Mouse (Mus musculus) kidney, embryonic 16.5 days (tissue): ENCODE data around the gene Triobp. TPM values are rescaled to one million over a fixed set of nuclear protein-coding genes. Genes with fewer than 3 reads are reported as not detected.
A peak's percentile ranks its signal among the peaks of the same experiment; 100 is the strongest.

ENCODE experiments used
- ATAC-seq: fragments of 200-750 bp; cut with Nextera tagmentation; 2 replicates; pipeline ENCODE4 v1.8.0; 2017; ENCODE audit warnings: moderate TSS enrichment; ENCODE audit not compliant: low FRiP score, low TSS enrichment
- H3K27ac ChIP-seq: fragments of 300-500 bp; sonication (generic); 2 replicates; pipeline ENCODE4 v1.5.1; 2014; ENCODE audit warnings: low read length
- H3K27me3 ChIP-seq: fragments of 300-500 bp; sonication (generic); 2 replicates; pipeline ENCODE4 v1.6.1; 2014; ENCODE audit warnings: low read length, control low read depth, mixed read lengths; ENCODE audit not compliant: insufficient read depth
- H3K36me3 ChIP-seq: fragments of 300-500 bp; sonication (generic); 2 replicates; pipeline ENCODE4 v1.6.1; 2014; ENCODE audit warnings: low read length, control low read depth, mixed read lengths; ENCODE audit not compliant: insufficient read depth
- H3K4me1 ChIP-seq: fragments of 300-500 bp; sonication (generic); 2 replicates; pipeline ENCODE4 v1.6.1; 2014; ENCODE audit warnings: low read length, control low read depth, mixed read lengths; ENCODE audit not compliant: insufficient read depth
- H3K4me2 ChIP-seq: fragments of 300-500 bp; sonication (generic); replicated peaks from 2 replicates; pipeline ENCODE4 v1.6.1; 2014; ENCODE audit warnings: low read depth, low read length
- H3K4me3 ChIP-seq: fragments of 300-500 bp; sonication (generic); 2 replicates; pipeline ENCODE4 v1.5.1; 2014; ENCODE audit warnings: mild to moderate bottlenecking, low read length
- H3K9ac ChIP-seq: fragments of 300-500 bp; sonication (generic); replicated peaks from 2 replicates; pipeline ENCODE4 v1.6.1; 2014; ENCODE audit warnings: low read length
- H3K9me3 ChIP-seq: fragments of 300-500 bp; sonication (generic); 2 replicates; pipeline ENCODE4 v1.6.1; 2016; ENCODE audit warnings: low read length, control low read depth
- WGBS: fragments of 180-500 bp; shearing (Covaris S2); extraction: QIAGEN DNeasy Blood & Tissue Kit; methylation state at CpG from one replicate; pipeline ENCODE4 v1.1.7; 2014; 5-methylcytosine and 5-hydroxymethylcytosine counted together
- polyA plus RNA-seq: library from polyadenylated mRNA; unstranded; fragments of >200 nt; fragmentation: Nextera tagmentation; extraction: Ambion mirVana; gene quantifications from 2 replicates; pipeline ENCODE4 v1.2.1, GENCODE M21; 2015

Gene Triobp
- polyA plus RNA-seq, 1 experiment from 2014 or later = 67.3 TPM

GRCm38 (mm10) chr15:79022671-79023230 is 75.2 kb downstream of the Triobp start:
- H3K4me2 ChIP-seq = no peak overlapping the region
- H3K4me3 ChIP-seq = no peak overlapping the region
- H3K9ac ChIP-seq = 0 out of 2 replicates have a peak overlapping the region, but pooled peaks have one; percentile 41
- peaks cover 51% of the 10 kb centered on the region for H3K4me1 ChIP-seq
- H3K27me3 ChIP-seq = no peaks in the 10 kb centered on the region
- WGBS = 32% methylated on average over 10 of the region's 10 CpGs
- no peaks in the 10 kb centered on the region for H3K36me3 ChIP-seq
- no peaks in the 10 kb centered on the region for H3K9me3 ChIP-seq
- ATAC-seq = no peak
- H3K27ac ChIP-seq = no peak overlapping the region

GRCm38 (mm10) chr15:79023366-79023765 is 75.8 kb downstream of the Triobp start:
- H3K9ac ChIP-seq = no peak overlapping the region
- H3K36me3 ChIP-seq = no peaks in the 10 kb centered on the region
- H3K27me3 ChIP-seq = no peaks in the 10 kb centered on the region
- no peak overlapping the region for H3K4me2 ChIP-seq
- no peak overlapping the region for H3K4me3 ChIP-seq
- ATAC-seq = no peak
- 50% methylated on average over 1 of the region's 1 CpGs for WGBS
- H3K4me1 ChIP-seq = peaks cover 45% of the 10 kb centered on the region
- no peaks in the 10 kb centered on the region for H3K9me3 ChIP-seq
- H3K27ac ChIP-seq = no peak overlapping the region

GRCm38 (mm10) chr15:79025687-79026308 is 78.3 kb downstream of the Triobp start:
- Histone ChIP-seq H3K4me3 (peak overlapping the region; percentile 15; the same call in 1 of the 2 replicates), H3K4me1 (peaks cover 41% of the 10 kb centered on the region), H3K9me3 (no peaks in the 10 kb centered on the region), H3K36me3 (no peaks in the 10 kb centered on the region), H3K27me3 (no peaks in the 10 kb centered on the region), H3K4me2 (peak overlapping the region; percentile 39), H3K9ac (peak overlapping the region; percentile 52), H3K27ac (peak overlapping the region; percentile 98)
- ATAC-seq = no peak
- 10% methylated on average over 16 of the region's 18 CpGs for WGBS

- WGBS = 47% methylated on average over 14 of the region's 14 CpGs
- no peaks in the 10 kb centered on the region for H3K9me3 ChIP-seq
- peaks cover 50% of the 10 kb centered on the region for H3K4me1 ChIP-seq
- peak overlapping the region; percentile 98 for H3K27ac ChIP-seq
- peak overlapping the region; percentile 79 for H3K4me3 ChIP-seq
- no peaks in the 10 kb centered on the region for H3K27me3 ChIP-seq
- H3K36me3 ChIP-seq = no peaks in the 10 kb centered on the region
- ATAC-seq = no peak
- peak overlapping the region; percentile 97 for H3K4me2 ChIP-seq
- H3K9ac ChIP-seq = peak overlapping the region; percentile 100
Observed at GRCm38 (mm10) chr15:79026511-79027290, 79.2 kb downstream of the Triobp start.

GRCm38 (mm10) chr15:79027291-79028205 is 80.0 kb downstream of the Triobp start:
- peak overlapping the region; percentile 97 for H3K4me2 ChIP-seq
- H3K9me3 ChIP-seq = no peaks in the 10 kb centered on the region
- peak overlapping the region; percentile 98 for H3K27ac ChIP-seq
- no peak for ATAC-seq
- H3K9ac ChIP-seq = peak overlapping the region; percentile 100
- peak overlapping the region; percentile 79 for H3K4me3 ChIP-seq
- peaks cover 55% of the 10 kb centered on the region for H3K4me1 ChIP-seq
- H3K36me3 ChIP-seq = no peaks in the 10 kb centered on the region
- WGBS = 6% methylated on average over 46 of the region's 46 CpGs
- no peaks in the 10 kb centered on the region for H3K27me3 ChIP-seq

- Histone ChIP-seq H3K9ac (peak within 1 kb of the TSS; percentile 100), H3K27me3 (no peaks in the 10 kb centered on the region), H3K9me3 (no peaks in the 10 kb centered on the region), H3K4me3 (peak within 1 kb of the TSS; percentile 79), H3K27ac (peak within 1 kb of the TSS; percentile 98), H3K4me1 (peaks cover 48% of the 10 kb centered on the region), H3K4me2 (peak within 1 kb of the TSS; percentile 97), H3K36me3 (no peaks in the 10 kb centered on the region)
- WGBS = under 1% methylated on average over 49 of the region's 58 CpGs
- ATAC-seq = peak; percentile 74
Observed at GRCm38 (mm10) chr15:79028237-79028738, 80.8 kb downstream of the Triobp start, which contains the start of gene H1f0. H1f0 (plus strand) TSS chr15:79028450.

- ATAC-seq = no peak
- no peaks in the 10 kb centered on the region for H3K27me3 ChIP-seq
- H3K4me3 ChIP-seq = peak overlapping the region; percentile 79
- no peaks in the 10 kb centered on the region for H3K36me3 ChIP-seq
- no peaks in the 10 kb centered on the region for H3K9me3 ChIP-seq
- H3K4me1 ChIP-seq = peaks cover 43% of the 10 kb centered on the region
- H3K9ac ChIP-seq = peak overlapping the region; percentile 100
- H3K4me2 ChIP-seq = peak overlapping the region; percentile 97
- H3K27ac ChIP-seq = peak overlapping the region; percentile 98
- WGBS = 15% methylated on average over 16 of the region's 16 CpGs
Observed at GRCm38 (mm10) chr15:79028823-79029484, 81.4 kb downstream of the Triobp start.

GRCm38 (mm10) chr15:79029519-79030241 is 82.2 kb downstream of the Triobp start:
- Histone ChIP-seq H3K4me1 (peaks cover 43% of the 10 kb centered on the region), H3K9ac (peak overlapping the region; percentile 100), H3K9me3 (no peaks in the 10 kb centered on the region), H3K4me2 (peak overlapping the region; percentile 97), H3K27me3 (no peaks in the 10 kb centered on the region), H3K4me3 (peak overlapping the region; percentile 79), H3K27ac (peak overlapping the region; percentile 98), H3K36me3 (no peaks in the 10 kb centered on the region)
- 6% methylated on average over 11 of the region's 11 CpGs for WGBS
- no peak for ATAC-seq
